Mouse (Mus musculus) hindbrain, embryonic 15.5 days (tissue): ENCODE measurements around the gene Atxn2. TPM values are rescaled to one million over a fixed set of nuclear protein-coding genes. Genes with fewer than 3 reads are reported as not detected.
A peak's percentile ranks its signal among the peaks of the same experiment; 100 is the strongest.
"Not testable (repeated sequence)": the region's sequence is repeated elsewhere in the genome, so short reads cannot be mapped to it uniquely, and the experiment has no call there.

Experiments
- ATAC-seq: fragments of 200-750 bp; cut with Nextera tagmentation; 2 replicates; pipeline ENCODE4 v1.8.0; 2017; ENCODE audit warnings: low read depth, moderate number of reproducible peaks, moderate TSS enrichment; ENCODE audit not compliant: low FRiP score
- H3K27ac ChIP-seq: fragments of 300-500 bp; sonication (generic); replicated peaks from 2 replicates; pipeline ENCODE4 v1.5.1; 2015; ENCODE audit warnings: mild to moderate bottlenecking, inconsistent platforms
- H3K27me3 ChIP-seq: fragments of 300-500 bp; sonication (generic); 2 replicates; pipeline ENCODE4 v1.6.1; 2015; ENCODE audit warnings: control low read depth, inconsistent platforms
- H3K36me3 ChIP-seq: fragments of 300-500 bp; sonication (generic); 2 replicates; pipeline ENCODE4 v1.6.1; 2015; ENCODE audit warnings: control low read depth, inconsistent platforms
- H3K4me1 ChIP-seq: fragments of 300-500 bp; sonication (generic); replicated peaks from 2 replicates; pipeline ENCODE4 v1.6.1; 2015; ENCODE audit warnings: control low read depth, inconsistent platforms
- H3K4me2 ChIP-seq: fragments of 300-500 bp; sonication (generic); 2 replicates; pipeline ENCODE4 v1.6.1; 2015; ENCODE audit warnings: moderate library complexity, mild to moderate bottlenecking, inconsistent platforms
- H3K4me3 ChIP-seq: fragments of 300-500 bp; sonication (generic); 2 replicates; pipeline ENCODE4 v1.5.1; 2015; ENCODE audit warnings: mild to moderate bottlenecking, inconsistent platforms
- H3K9ac ChIP-seq: fragments of 300-500 bp; sonication (generic); 2 replicates; pipeline ENCODE4 v1.6.1; 2015; ENCODE audit warnings: inconsistent platforms
- H3K9me3 ChIP-seq: fragments of 300-500 bp; sonication (generic); 2 replicates; pipeline ENCODE4 v1.6.1; 2016; ENCODE audit warnings: control low read depth, inconsistent platforms
- WGBS: fragments of 180-500 bp; shearing (Covaris S2); methylation state at CpG from one replicate; pipeline ENCODE4 v1.1.7; 2015; 5-methylcytosine and 5-hydroxymethylcytosine counted together
- polyA plus RNA-seq: library from polyadenylated mRNA; unstranded; fragments of >200 nt; fragmentation: Nextera tagmentation; extraction: Ambion mirVana; gene quantifications from 2 replicates; pipeline ENCODE4 v1.2.1, GENCODE M21; 2015

Gene Atxn2
- polyA plus RNA-seq, 1 experiment from 2014 or later, result 111 TPM

DNA sequence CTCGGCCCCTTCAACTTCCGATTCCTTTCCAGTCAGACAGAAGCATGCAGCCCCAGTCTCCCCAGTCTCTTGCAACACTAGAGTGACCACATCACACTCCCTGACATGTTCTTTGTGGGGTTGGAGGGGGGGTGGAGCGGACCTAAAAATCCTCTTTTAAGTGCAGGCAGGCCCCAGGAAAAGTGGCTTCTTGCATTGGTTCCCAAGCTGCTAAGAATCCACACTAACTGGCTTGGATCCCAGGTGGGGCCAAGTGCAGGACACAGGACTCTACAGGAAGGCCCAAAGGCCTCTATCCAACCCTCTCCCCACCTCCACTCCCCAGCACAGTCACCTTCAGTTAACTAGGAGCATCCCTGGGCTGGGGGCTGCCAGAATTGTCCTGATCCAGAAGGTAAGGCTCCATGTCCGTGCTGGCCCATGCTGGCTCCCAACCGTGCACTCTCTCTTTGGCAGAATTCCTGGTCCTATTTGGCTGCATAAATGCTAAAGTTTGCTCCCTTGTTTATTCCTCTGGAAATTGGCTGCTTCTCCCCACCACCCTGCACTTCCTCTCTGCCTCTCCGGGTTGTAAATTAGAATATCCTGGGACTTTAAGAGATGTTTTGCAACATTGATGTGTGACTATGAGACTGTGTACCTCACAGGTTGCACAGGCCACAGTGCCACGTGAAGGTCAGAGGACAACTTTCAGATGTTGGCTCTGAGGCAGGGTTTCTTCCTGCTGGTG, 20.5 kb upstream of the Atxn2 start:
- Histone ChIP-seq H3K36me3 (peaks cover 20% of the 10 kb centered on the region; the same call in 1 of the 2 replicates), H3K4me3 (no peak overlapping the region), H3K27me3 (no peaks in the 10 kb centered on the region), H3K9ac (no peak overlapping the region), H3K9me3 (no peaks in the 10 kb centered on the region), H3K27ac (0 out of 2 replicates have a peak overlapping the region, but pooled peaks have one; percentile 25), H3K4me1 (0 out of 2 replicates have a peak, but pooled peaks cover 4% of the 10 kb centered on the region), H3K4me2 (no peak overlapping the region)
- ATAC-seq, result no peak
- 75% methylated on average over 7 of the region's 7 CpGs for WGBS

DNA sequence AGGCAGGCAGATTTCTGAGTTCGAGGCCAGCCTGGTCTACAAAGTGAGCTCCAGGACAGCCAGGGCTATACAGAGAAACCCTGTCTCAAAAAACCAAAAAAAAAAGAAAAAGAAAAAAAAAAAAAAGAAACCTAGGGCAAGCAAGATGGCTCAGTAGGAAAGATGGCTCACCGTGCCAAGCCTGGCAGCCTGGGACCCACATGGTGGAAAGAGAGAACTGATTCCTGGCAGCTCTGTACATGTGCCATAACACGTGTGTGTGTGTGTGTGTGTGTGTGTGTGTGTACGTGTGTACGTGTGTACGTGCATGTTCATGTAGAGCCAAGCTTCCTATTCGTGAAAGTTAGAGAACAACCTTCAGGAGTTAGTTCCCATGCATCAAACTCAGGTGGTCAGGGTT, 19.7 kb upstream of the Atxn2 start:
- not testable (repeated sequence) for H3K27ac ChIP-seq, ATAC-seq, H3K27me3 ChIP-seq, H3K9ac ChIP-seq, H3K9me3 ChIP-seq, H3K4me3 ChIP-seq, H3K4me1 ChIP-seq, H3K4me2 ChIP-seq
- 95% methylated on average over 7 of the region's 7 CpGs for WGBS
- peaks cover 13% of the 10 kb centered on the region; the same call in 1 of the 2 replicates for H3K36me3 ChIP-seq

DNA sequence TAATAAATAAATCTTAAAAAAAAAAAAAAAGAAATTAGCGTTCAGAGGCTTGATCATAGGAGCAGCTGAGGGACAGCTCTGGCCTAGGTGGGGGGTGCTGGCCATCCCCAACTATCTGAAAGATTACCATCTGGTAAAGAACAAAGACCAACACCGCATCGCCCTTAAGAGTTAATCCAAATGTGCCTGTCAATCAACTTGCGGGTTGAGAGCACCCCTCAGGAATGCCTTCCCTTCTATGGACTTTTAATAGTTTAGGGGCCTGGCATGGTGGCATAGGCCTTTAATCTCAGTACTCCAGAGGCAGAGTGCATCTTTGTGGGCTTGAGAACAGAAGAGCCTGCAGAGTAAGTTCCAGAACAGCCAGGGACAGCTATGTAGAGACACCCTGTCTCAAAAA, 18.2 kb upstream of the Atxn2 start:
- no peak for ATAC-seq
- WGBS, result 82% methylated on average over 4 of the region's 4 CpGs
- no peaks in the 10 kb centered on the region for H3K27me3 ChIP-seq
- no peaks in the 10 kb centered on the region for H3K9me3 ChIP-seq
- no peaks in the 10 kb centered on the region for H3K36me3 ChIP-seq
- H3K9ac ChIP-seq, result no peak overlapping the region
- 0 out of 2 replicates have a peak, but pooled peaks cover 4% of the 10 kb centered on the region for H3K4me1 ChIP-seq
- no peak overlapping the region for H3K4me2 ChIP-seq
- no peak overlapping the region for H3K27ac ChIP-seq
- no peak overlapping the region for H3K4me3 ChIP-seq

DNA sequence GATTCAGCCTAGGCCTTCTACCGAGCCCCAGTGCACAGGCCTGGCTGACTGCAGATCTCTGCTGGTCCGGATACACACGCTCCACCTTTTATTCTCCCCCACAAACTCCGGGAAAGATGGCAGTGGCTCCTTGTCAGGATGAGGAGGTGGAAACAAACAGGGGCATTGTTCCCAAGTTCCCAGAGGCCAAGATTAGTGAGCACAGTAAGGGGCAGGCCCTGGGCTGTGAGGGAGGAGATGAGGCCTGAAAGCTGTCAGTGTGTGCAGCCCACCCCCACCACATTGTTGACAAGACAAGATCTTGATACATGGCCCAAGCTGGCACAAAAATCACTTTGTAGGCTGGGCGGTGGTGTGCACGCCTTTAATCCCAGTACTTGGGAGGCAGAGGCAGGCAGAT, 14.4 kb upstream of the Atxn2 start:
- no peaks in the 10 kb centered on the region for H3K36me3 ChIP-seq
- no peaks in the 10 kb centered on the region for H3K4me1 ChIP-seq
- 47% methylated on average over 6 of the region's 6 CpGs for WGBS
- no peaks in the 10 kb centered on the region for H3K9me3 ChIP-seq
- H3K4me2 ChIP-seq, result no peak overlapping the region
- no peak overlapping the region for H3K27ac ChIP-seq
- no peak overlapping the region for H3K4me3 ChIP-seq
- ATAC-seq, result no peak
- no peaks in the 10 kb centered on the region for H3K27me3 ChIP-seq
- no peak overlapping the region for H3K9ac ChIP-seq

DNA sequence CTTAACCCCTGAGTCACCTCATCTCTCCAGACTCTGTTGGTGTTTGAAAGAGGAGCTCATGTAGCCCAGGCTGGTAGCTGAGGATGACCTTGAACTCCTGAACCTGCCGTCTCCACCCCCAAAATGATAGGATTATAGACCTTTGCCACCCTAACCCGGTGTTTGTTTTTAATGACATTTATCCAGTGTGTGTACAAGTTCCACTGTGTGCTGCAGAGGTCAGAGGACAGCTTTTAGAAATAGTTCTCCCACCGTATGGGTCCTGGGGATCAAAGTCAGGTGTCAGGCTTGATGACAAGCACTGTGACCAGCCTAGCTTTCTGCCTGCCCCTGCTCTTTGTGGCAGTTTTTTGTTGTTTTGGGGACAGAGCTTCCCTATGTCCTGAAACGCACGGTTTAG, 11.2 kb upstream of the Atxn2 start:
- 65% methylated on average over 5 of the region's 5 CpGs for WGBS
- Histone ChIP-seq H3K4me3 (no peak overlapping the region), H3K4me1 (peaks cover 5% of the 10 kb centered on the region), H3K27me3 (no peaks in the 10 kb centered on the region), H3K27ac (no peak overlapping the region), H3K9ac (no peak overlapping the region), H3K36me3 (no peaks in the 10 kb centered on the region), H3K4me2 (no peak overlapping the region), H3K9me3 (no peaks in the 10 kb centered on the region)
- ATAC-seq, result no peak

DNA sequence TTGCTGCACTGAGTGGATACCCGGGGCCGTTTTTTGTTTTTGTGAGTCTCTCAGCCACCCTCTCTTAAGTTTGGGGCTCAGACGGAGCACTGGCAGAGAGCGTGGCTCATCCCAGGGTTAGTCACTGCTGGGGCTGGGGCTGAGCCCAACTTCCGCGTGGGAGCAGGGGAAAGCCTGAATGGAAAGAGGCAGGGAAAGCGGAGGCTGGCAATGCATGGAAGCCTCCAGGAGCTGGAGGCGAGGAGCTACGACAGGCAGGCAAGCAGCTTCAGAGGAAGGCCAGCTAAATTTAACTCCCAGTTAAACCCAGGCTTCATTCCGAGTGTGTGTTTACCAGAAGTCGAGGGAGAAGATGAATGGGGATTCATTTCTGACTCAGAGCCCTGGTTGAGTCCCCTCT, 10.6 kb upstream of the Atxn2 start:
- H3K4me3 ChIP-seq, result no peak overlapping the region
- no peak for ATAC-seq
- H3K4me1 ChIP-seq, result peaks cover 7% of the 10 kb centered on the region
- H3K9me3 ChIP-seq, result no peaks in the 10 kb centered on the region
- no peak overlapping the region for H3K9ac ChIP-seq
- H3K27me3 ChIP-seq, result no peaks in the 10 kb centered on the region
- no peak overlapping the region for H3K27ac ChIP-seq
- no peaks in the 10 kb centered on the region for H3K36me3 ChIP-seq
- no peak overlapping the region for H3K4me2 ChIP-seq
- WGBS, result 40% methylated on average over 11 of the region's 11 CpGs

DNA sequence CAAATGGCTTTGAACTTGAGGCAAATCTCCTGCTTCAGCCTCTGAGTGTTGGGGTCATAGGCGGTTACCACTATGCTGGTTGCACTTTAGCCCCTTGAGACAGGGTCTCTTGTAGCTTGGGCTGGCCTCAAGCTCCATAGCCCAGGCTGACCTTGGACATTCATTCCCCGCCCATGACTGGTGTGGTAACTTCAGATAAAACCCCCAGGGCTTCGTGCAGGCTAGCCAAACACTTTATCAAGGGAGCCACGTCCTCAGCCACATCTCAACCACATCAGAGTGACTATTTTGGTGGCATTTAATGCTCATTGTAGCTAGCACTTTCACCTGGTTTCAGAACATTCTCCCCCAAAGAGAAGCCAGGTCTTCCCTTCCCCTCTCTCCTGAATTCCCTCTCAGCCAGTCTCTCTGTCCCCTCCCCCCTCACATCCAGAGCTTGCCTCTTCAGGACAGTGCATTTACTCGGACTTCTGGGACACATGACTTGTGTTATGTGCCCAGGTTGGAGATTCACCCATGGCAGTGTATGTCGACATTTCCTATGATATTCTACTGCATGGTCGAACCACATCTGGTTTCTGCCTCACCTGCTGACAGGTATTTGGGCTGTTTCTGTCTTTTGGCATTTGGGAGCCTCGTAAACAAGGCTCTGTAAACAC, 9.9 kb upstream of the Atxn2 start:
- no peak for ATAC-seq
- Histone ChIP-seq H3K27me3 (no peaks in the 10 kb centered on the region), H3K36me3 (no peaks in the 10 kb centered on the region), H3K4me2 (no peak overlapping the region), H3K4me3 (no peak overlapping the region), H3K27ac (no peak overlapping the region), H3K9me3 (no peaks in the 10 kb centered on the region), H3K9ac (no peak overlapping the region), H3K4me1 (peaks cover 7% of the 10 kb centered on the region)
- 66% methylated on average over 8 of the region's 8 CpGs for WGBS

DNA sequence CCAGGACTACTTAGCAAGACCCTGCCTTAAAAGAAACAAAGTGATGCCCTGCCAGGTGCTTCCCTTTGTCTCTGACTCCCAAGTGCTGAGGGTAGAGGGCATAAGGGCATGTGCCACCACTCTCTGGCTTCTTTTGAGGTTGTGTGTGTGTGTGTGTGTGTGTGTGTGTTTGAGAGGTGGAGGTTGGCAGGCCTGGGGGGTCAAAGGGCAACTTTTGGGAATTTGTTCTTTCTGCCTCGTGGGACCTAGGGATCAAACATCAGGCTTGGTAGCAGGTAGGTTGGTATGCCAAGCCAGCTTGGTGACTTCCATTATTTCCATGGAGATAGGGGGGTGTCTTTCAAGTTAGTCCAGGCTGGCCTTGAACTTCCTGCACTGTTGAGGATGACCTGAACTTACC, 7.8 kb upstream of the Atxn2 start:
- 63% methylated on average over 1 of the region's 1 CpGs for WGBS
- Histone ChIP-seq H3K9ac (no peak overlapping the region), H3K4me1 (peaks cover 7% of the 10 kb centered on the region), H3K4me3 (no peak overlapping the region), H3K27me3 (no peaks in the 10 kb centered on the region), H3K9me3 (no peaks in the 10 kb centered on the region), H3K27ac (no peak overlapping the region), H3K4me2 (no peak overlapping the region), H3K36me3 (no peaks in the 10 kb centered on the region)
- no peak for ATAC-seq

DNA sequence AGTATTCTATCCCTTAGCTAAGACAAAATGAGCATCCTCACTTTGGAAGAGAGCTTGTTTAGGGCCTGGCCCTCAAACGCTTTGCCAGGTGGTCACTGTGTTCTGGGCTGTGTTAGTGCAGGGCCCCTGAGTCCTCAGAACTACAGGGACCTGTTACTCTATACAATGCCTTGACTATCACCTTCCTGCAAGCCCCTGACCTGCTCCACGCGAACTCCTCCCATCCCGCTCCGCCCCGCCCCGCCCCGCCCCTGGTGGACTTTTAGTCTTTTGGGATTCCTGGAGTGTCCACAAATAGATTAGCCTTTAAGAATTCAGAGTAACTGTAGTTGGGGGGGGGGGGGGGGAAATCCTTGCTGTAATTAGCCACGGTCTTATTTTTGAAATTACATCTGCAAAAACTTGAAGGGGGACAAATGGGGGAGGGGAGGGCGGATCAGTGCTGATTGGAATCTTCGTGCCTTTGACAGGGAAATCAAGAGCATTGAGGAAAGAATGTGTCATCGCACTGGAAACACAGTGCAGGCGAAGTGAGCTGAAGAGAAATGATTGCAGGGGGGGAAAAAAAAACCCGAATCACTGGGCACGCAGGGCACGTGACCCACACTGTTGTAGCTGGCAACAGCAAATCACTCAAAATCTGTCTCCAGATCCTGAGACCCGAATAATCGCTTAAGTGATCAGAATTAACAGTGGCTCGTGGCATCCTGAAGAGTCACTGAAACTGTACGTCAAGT, 6.5 kb upstream of the Atxn2 start:
- Histone ChIP-seq H3K4me2 (peak overlapping the region; percentile 54), H3K27ac (no peak overlapping the region), H3K4me1 (peaks cover 7% of the 10 kb centered on the region), H3K36me3 (no peaks in the 10 kb centered on the region), H3K4me3 (peak overlapping the region; percentile 19), H3K9ac (no peak overlapping the region), H3K27me3 (no peaks in the 10 kb centered on the region), H3K9me3 (no peaks in the 10 kb centered on the region)
- no peak for ATAC-seq
- 6% methylated on average over 16 of the region's 20 CpGs for WGBS

DNA sequence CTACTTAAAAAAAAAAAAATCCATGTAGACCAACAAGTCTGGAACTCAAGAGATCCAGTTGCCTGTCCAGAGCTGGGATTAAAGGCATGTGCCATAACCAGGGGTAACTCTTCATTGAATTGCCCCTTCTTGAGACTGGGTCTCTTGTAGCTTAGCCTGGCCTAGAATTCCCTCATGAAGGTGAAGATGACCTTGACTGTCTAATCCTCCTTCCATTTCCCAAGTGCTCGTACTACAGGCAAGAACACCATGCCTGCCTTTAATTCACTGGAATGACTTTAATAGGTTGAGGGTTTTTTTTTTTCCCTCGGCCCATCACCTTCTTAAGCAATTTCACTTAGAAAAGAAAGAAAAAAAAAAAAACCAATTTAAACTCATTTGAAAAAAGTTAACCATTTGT, 735 bp upstream of the Atxn2 start:
- Histone ChIP-seq H3K4me1 (peaks cover 29% of the 10 kb centered on the region), H3K9me3 (no peaks in the 10 kb centered on the region), H3K27me3 (no peaks in the 10 kb centered on the region), H3K27ac (no peak overlapping the region), H3K4me3 (peak overlapping the region; percentile 96), H3K4me2 (peak overlapping the region; percentile 81), H3K9ac (no peak overlapping the region), H3K36me3 (no peaks in the 10 kb centered on the region)
- WGBS, result 45% methylated on average over 2 of the region's 2 CpGs
- ATAC-seq, result no peak

DNA sequence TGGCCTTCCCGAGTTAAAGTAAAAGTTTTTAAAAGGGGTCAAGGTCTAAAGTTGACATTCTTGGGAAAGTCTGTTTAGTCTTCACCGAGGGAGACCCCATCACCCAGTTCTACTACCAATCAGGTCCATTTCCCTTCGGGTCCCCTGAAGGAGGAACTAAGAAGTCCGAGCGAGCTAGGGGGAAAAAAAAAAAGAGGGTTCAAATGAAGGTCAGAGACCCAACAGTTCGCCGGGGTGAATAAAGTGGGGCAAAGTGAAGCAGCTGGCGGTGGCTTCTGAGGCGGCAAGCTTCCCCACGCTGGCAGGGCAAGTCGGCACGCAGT, 325 bp upstream of the Atxn2 start:
- Histone ChIP-seq H3K9me3 (no peaks in the 10 kb centered on the region), H3K27me3 (no peaks in the 10 kb centered on the region), H3K9ac (peak overlapping the region; percentile 98), H3K4me1 (peaks cover 33% of the 10 kb centered on the region), H3K4me2 (peak overlapping the region; percentile 81), H3K4me3 (peak overlapping the region; percentile 96), H3K27ac (peak overlapping the region; percentile 94), H3K36me3 (no peaks in the 10 kb centered on the region)
- ATAC-seq, result no peak
- 1% methylated on average over 12 of the region's 12 CpGs for WGBS

DNA sequence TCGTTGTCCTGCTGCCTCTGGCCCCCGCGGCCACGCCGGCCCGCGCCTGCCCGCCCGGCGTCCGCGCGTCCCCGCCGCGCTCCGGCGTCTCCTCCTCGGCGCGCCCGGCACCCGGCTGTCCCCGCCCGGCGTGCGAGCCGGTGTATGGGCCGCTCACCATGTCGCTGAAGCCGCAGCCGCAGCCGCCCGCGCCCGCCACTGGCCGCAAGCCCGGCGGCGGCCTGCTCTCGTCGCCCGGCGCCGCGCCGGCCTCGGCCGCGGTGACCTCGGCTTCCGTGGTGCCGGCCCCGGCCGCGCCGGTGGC, 743 bp downstream of the Atxn2 start:
- Histone ChIP-seq H3K4me1 (peaks cover 43% of the 10 kb centered on the region), H3K27ac (peak overlapping the region; percentile 94), H3K4me2 (peak overlapping the region; percentile 73), H3K27me3 (no peaks in the 10 kb centered on the region), H3K4me3 (peak overlapping the region; percentile 96), H3K9ac (peak overlapping the region; percentile 98), H3K9me3 (no peaks in the 10 kb centered on the region), H3K36me3 (no peaks in the 10 kb centered on the region)
- ATAC-seq, result peak; percentile 61
- under 1% methylated on average over 37 of the region's 57 CpGs for WGBS
